Mouse (Mus musculus) thymus, adult 2 months (tissue): ENCODE measurements at regions not wholly inside any gene's neighbourhood (a gene's known extent, or its start where the extent isn't known, plus 50 kb on each side); places are given as distances from the start of the nearest gene placed in this dataset.

ENCODE experiments used
- CTCF ChIP-seq: fragments of 200-500 bp; IDR thresholded peaks from 2 replicates; pipeline ENCODE4 v1.5.1; 2012; ENCODE audit warnings: mild to moderate bottlenecking, control low read depth, low read length, moderate library complexity, borderline replicate concordance; ENCODE audit not compliant: control insufficient read depth, poor library complexity, insufficient read depth; ENCODE audit errors: extremely low read depth
- POLR2A ChIP-seq: fragments of 200-500 bp; IDR thresholded peaks from 2 replicates; pipeline ENCODE4 v1.6.1; 2012; ENCODE audit warnings: mild to moderate bottlenecking, low read length, control low read depth, moderate library complexity; ENCODE audit not compliant: control insufficient read depth, poor library complexity, insufficient read depth; ENCODE audit errors: extremely low read depth

DNA sequence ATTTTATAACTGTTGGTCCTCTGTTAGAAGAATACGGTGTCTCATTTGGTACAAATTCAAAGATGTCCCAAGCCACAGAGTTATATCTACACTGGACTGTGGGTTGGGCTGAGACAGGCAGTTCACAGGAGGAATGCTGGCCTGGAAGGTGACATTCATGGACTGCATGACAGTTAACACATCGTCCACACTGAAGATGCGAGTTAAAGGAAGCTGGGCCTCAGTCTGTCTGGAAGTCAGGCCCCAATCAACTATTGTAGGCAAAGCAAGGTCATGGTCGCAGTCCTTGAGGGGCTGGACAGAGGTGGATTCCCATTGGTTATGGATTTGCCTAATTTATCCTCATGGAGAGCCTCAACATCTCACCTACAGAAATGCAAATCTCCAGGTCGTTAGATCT lies 295.5 kb downstream of the Foxo1 start:
- TF ChIP-seq CTCF (no peak), POLR2A (no peak)
